Mouse (Mus musculus) embryonic fibroblast, embryonic 13.5 days (primary cell): ENCODE results near the gene Rims3. TPM values are rescaled to one million over a fixed set of nuclear protein-coding genes. Genes with fewer than 3 reads are reported as not detected.

Experiments
- H3K27ac ChIP-seq: 2 replicates; pipeline ENCODE4 v1.5.1; 2012; ENCODE audit warnings: low read length, control low read depth, inconsistent platforms; ENCODE audit not compliant: insufficient read depth
- H3K4me1 ChIP-seq: 2 replicates; pipeline ENCODE4 v1.6.1; 2011; ENCODE audit warnings: low read length; ENCODE audit not compliant: control insufficient read depth, insufficient read depth
- H3K4me3 ChIP-seq: 2 replicates; pipeline ENCODE4 v1.5.1; 2011; ENCODE audit warnings: mild to moderate bottlenecking, control low read depth, low read length; ENCODE audit not compliant: insufficient read depth
- CTCF ChIP-seq: IDR thresholded peaks from 2 replicates; pipeline ENCODE4 v1.5.1; 2011; ENCODE audit warnings: mild to moderate bottlenecking, control low read depth, low read length, moderate library complexity, borderline replicate concordance; ENCODE audit not compliant: insufficient read depth
- POLR2A ChIP-seq: IDR thresholded peaks from 2 replicates; pipeline ENCODE4 v1.6.1; 2011; ENCODE audit warnings: low read depth, mild to moderate bottlenecking, control low read depth, low read length, moderate library complexity
- polyA plus RNA-seq: library from polyadenylated mRNA; stranded (reverse); fragments of >200 nt; gene quantifications from 2 replicates; pipeline ENCODE4 v1.2.4, GENCODE M21; 2011; ENCODE audit warnings: low read depth; ENCODE audit not compliant: missing spikeins, insufficient read length

The Rims3 gene
- polyA plus RNA-seq: not detected in 2 replicates

DNA sequence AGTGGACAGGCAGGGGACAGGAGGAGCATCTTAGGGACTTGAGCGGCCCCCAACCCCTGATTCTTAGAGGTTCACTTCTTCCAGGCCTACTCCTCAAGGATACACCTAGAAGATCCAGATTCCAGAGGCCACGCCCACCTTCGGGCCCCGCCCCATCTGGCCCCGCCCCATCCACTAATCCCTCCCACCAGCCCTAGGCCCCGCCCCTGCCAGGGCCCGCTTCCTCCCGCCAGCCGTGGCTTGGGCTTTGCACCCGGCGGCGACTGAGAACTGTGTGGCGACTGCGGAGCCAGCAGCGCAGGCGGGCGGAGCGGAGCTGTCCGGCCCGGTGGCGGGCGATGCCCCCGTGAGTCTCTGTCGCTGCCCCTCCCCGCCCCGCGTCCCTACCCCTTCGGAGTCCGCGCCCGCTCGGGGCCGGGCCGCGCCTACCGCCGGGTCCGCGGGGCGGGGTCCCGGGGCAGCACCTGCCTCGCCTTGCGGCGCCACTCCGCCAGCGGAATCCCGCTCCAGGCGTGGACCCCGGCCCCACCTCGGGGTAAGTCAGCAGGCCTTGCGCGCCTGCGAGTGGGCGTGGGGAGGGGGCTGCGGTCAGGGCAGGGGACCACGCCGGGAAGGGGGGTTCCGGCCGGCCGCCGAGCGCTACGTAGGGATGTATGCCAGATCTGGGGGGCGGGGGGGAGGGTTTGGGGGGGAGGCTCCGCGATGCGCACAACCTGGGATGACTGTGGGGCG lies at the start of gene Rims3:
Gene Rims3 (plus strand): TSS at position 229 of the 732 bp plus-strand sequence.
- no peaks in the 10 kb centered on the region for H3K4me1 ChIP-seq
- TF ChIP-seq CTCF: no peak
- TF ChIP-seq POLR2A: no peak
- H3K27ac ChIP-seq: no peak within 1 kb of the TSS
- peak within 1 kb of the TSS; percentile 17; the same call in 1 of the 2 replicates for H3K4me3 ChIP-seq

- Histone ChIP-seq H3K4me1 (no peaks in the 10 kb centered on the region), H3K27ac (no peak overlapping the region), H3K4me3 (no peak overlapping the region)
- no peak for TF ChIP-seq CTCF
- no peak for TF ChIP-seq POLR2A
Observed at GRCm38 (mm10) chr4:120805816-120806215, 48.8 kb upstream of the Rims3 start.

DNA sequence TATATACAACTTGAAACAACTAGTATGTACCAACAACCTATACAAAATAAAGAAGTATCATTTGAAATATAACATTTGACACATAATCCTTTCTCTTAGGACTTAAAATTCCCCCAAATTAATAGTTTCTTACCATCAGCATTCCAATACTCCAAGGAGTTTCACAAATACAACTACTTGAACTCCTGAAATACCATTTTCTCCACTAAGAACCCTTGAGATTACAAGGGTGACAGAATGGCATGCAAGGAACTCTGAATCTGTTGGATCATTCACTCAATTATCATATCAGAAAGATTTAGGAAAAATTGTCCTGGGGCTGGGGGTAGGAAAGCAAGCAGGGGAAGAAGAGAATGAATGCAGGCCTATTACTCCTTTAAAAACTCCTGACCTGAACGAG lies 40.9 kb upstream of the Rims3 start:
- Histone ChIP-seq H3K4me3 (0 out of 2 replicates have a peak overlapping the region, but pooled peaks have one; percentile 12), H3K27ac (no peak overlapping the region), H3K4me1 (no peaks in the 10 kb centered on the region)
- TF ChIP-seq POLR2A: no peak
- TF ChIP-seq CTCF: no peak

GRCm38 (mm10) chr4:120814171-120814570 lies 40.4 kb upstream of the Rims3 start:
- Histone ChIP-seq H3K4me3 (peak overlapping the region; percentile 12; the same call in 1 of the 2 replicates), H3K4me1 (no peaks in the 10 kb centered on the region), H3K27ac (peak overlapping the region; percentile 4; the same call in 1 of the 2 replicates)
- TF ChIP-seq POLR2A (no peak), CTCF (no peak)

DNA sequence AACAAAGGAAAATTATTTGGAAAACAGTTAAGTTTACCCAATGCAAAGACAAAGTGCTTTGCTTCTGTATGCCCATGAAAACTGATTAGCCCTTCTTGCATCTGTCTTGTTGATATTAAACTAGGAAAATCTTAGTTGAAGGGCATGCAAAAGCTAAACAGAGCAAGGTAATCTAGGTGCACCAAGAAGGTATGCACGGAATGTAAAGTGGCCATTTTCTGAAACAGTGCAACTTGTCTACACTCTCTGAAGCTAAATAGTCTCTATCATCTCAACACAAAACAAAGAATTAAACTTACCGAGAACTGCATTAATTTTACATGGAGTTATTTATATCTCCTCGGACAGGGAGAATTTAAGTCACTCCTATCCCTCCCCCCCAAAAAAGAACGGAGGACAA lies 39.5 kb upstream of the Rims3 start:
- no peaks in the 10 kb centered on the region; the same call in 1 of the 2 replicates for H3K4me1 ChIP-seq
- H3K4me3 ChIP-seq: peak overlapping the region; percentile 85
- TF ChIP-seq CTCF (no peak), POLR2A (no peak)
- H3K27ac ChIP-seq: no peak overlapping the region; the same call in 1 of the 2 replicates

DNA sequence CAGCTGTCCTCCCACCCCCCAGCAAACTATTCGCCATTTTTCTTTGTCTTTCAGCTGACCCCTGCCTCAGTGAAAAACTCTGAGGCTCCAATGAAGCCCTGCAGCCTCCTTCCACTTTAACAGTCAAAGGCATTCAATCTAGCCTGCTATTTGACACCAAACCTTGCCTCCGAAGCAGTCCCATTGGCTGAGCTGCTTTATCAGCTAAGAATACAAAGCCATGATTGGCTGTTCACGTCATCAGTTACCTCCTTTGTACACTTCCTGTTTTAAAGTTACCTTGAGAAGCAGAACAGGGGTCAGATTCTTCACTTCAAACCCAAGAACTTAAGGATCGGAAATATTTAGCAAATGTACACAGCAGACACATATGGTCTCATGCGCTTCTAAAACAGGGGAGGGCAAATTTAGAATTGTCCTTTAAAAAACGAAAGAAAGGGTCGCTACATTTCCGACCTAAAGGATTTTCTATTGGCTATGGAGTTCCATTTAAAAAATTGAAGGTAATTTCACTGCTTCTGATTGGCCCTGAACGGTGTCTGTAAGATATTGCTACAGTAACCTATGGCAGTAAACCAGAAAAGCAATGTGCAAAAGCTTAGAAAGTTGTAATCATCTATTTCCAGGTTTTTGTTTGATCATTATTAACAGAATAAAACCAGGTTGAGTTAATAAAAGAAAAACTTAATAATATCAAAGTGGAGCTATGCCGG lies 38.8 kb upstream of the Rims3 start:
- TF ChIP-seq POLR2A (peak; percentile 64), CTCF (no peak)

DNA sequence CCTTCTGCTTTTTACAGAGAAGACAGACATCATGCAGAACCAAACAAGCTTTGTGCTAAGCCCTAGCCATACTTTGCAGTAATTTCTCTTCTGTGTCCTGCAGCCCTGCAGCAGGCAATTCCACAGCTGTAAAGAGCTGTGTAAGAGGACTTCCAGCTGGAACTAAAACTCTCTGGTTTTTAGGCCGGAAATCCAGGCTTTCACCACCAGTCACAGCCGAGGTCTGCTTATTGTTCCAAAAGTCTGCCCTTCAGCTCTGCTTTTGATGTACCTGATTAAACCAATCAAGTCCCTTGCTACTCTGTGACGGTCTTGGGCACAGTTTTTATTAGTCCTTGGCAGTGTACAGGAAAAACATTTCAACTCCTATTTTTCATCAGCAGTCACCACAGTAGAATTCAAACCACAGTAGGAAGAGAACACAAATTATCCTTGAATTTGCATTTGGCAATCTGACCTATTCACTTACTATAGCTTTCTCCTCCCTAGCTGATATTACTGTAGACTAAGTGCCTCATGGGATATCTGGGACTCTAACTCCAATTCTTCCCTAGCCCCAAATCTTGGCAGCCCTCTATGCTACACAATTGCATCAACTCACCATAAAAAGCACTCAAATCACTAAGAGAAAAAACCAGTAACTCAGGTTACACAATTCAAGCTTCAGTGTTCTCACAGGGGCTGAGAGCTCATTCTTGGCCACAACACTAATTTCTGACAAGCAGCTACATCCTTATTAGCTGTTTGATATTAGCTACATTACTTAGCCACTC lies 37.4 kb upstream of the Rims3 start:
- H3K4me1 ChIP-seq: peaks cover 2% of the 10 kb centered on the region; the same call in 1 of the 2 replicates
- peak overlapping the region; percentile 51 for H3K27ac ChIP-seq
- TF ChIP-seq CTCF: no peak
- TF ChIP-seq POLR2A: no peak
- no peak overlapping the region for H3K4me3 ChIP-seq

More for the DNA sequence above, 38.8 kb upstream of the Rims3 start:
- Histone ChIP-seq H3K27ac (peak overlapping the region; percentile 73), H3K4me1 (peaks cover 2% of the 10 kb centered on the region; the same call in 1 of the 2 replicates), H3K4me3 (peak overlapping the region; percentile 85)

GRCm38 (mm10) chr4:120817951-120818350 lies 36.7 kb upstream of the Rims3 start:
- no peak overlapping the region for H3K4me3 ChIP-seq
- TF ChIP-seq POLR2A: no peak
- TF ChIP-seq CTCF: no peak
- H3K27ac ChIP-seq: no peak overlapping the region
- H3K4me1 ChIP-seq: peaks cover 2% of the 10 kb centered on the region; the same call in 1 of the 2 replicates

GRCm38 (mm10) chr4:120819296-120819695 lies 35.3 kb upstream of the Rims3 start:
- Histone ChIP-seq H3K27ac (peak overlapping the region; percentile 67), H3K4me3 (no peak overlapping the region)

More at GRCm38 (mm10) chr4:120819296-120819695, 35.3 kb upstream of the Rims3 start:
- TF ChIP-seq POLR2A (no peak), CTCF (no peak)
- peaks cover 2% of the 10 kb centered on the region; the same call in 1 of the 2 replicates for H3K4me1 ChIP-seq
